Mouse (Mus musculus) CD8-positive naive resting alpha-beta T cell, adult 2 months (primary cell): ENCODE measurements around the gene Runx3.
A peak's percentile ranks its signal among the peaks of the same experiment; 100 is the strongest.

Experiments
- DNase-seq, 2 experiments: peaks; one replicate each; pipeline ENCODE4 v3.0.0; 2022; ENCODE audit warnings: low read depth in 2 of 2, low spot score in 2 of 2

Gene Runx3

GRCm38 (mm10) chr4:135113656-135114055, 6.8 kb upstream of the Runx3 start:
- no peak for DNase-seq

DNA sequence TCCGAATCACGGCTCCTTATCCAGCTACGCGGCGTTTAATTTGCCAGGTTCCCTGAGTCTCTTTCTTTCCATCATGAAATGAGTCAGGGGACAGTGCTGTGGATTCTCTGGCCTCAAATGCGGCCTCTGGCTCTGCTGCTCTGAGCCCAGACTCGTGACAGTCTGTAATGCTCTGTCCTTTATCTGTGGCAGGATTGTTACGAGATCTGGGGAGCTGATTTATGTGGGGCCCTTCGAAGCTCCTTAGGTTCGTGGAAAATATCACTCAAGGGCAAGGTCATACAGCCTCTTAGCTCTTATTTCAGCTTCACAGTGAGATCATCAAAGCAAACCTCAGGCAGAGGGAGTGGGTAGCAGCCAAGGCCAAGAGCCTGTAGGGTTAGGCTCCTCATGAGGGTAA, 6.2 kb upstream of the Runx3 start:
- DNase-seq: no peak

DNA sequence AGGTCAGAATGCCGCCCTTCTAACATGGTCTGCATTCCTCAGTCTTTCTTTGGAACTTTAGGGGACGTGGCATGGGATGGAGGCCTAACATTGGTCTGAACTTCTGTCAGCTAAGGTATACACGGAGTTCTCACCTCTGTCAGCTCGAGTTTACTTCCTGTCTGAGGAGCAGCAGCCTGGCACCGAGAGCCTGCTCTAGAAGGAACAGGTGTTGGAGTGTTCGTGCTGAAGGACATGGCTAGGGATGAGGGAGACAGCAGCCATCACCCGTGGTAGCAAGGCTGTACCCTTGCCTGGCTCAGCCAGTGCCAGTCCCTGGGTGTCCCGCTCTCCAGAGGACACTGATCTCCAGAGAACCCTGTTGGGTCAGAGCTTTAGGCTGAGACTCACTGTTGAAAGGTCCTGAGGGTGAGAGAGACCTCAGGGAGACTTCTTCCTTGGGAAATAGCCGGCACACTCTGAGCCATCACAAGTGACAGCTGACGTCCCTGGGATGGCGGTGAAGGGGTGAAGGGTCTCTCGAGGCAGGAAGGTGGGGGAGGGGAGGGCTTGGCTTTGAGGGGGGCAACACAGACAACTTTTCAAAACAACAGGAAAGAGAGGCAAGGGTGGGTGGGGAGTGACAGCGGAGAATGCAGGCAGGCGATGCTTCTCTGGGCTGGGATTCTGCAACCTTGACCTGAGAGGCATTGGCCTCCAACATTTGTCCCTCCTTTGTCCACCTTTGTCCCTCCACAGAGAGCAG, 4.9 kb upstream of the Runx3 start:
- no peak for DNase-seq

- no peak for DNase-seq
Observed at GRCm38 (mm10) chr4:135116391-135116790, 4.1 kb upstream of the Runx3 start.

DNA sequence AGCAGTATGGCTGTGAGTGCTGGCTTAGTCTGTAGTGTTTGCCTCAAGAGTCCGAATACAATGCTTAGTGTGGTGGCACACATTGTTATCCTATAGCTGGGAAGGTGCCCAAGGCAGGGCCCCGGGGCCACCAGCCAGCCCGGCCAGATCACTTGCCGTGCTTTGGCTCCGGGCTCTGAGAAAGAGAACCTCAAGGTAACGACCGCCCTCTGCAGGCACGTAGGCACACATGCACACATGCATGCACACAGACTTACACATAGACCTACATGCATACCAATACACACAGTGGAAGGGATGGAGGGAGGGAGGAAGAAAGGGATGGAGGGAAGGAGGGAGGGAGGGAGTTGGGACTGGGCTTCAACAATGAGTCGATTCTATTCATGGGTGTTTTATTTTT, 2.6 kb upstream of the Runx3 start:
- DNase-seq: no peak

DNA sequence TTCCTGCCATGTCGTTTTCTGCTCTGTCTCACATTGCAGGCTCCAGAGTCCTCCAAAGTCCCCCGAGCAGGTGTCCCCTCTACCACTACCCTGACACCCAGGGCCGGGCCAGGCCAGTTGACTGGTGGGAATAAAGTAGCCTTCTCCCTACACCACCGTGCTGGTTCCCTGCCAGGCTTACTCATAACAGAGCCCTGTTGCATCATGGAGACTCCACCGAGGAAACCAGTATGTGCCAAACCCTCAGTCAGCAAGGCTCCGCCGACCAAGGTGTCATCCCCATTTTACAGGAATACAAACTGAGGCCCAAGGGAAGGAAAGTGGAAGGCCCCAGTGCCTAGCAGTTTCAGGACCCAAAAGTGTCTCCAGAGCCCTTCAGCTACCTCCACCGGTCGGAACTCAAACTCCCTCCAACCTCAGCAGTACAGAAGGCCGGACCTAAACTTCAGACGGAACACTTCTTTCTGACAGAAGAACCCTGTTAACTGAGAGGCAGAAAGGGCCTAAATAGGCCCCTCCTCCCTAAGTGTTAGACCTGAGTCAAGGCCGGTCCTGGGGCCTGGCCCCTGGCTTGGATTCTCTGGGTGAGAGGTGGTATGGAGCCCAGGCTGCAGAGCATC, 1.5 kb upstream of the Runx3 start:
- DNase-seq: no peak

DNA sequence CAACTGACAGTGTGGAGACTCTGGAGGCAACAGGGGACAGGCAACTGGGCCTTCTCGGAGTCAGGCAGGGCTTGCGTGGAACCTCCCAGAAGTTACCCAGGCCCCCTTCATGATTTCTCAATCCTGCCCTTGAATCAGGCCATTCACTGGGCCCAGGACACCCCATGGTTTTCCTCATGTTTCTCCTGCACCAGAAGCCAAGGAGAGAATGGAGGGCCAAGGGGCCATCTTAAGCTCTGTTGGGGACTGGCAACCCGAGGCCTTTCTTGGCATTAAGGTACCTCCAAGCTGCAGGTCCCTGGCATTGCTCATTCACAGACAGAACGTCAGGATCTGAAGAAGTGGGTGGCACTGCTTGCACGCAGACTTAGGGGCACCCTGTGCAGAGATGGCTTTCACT, 3.3 kb downstream of the Runx3 start:
- DNase-seq: no peak

- no peak for DNase-seq
Observed at GRCm38 (mm10) chr4:135124732-135125131, 4.3 kb downstream of the Runx3 start.

DNA sequence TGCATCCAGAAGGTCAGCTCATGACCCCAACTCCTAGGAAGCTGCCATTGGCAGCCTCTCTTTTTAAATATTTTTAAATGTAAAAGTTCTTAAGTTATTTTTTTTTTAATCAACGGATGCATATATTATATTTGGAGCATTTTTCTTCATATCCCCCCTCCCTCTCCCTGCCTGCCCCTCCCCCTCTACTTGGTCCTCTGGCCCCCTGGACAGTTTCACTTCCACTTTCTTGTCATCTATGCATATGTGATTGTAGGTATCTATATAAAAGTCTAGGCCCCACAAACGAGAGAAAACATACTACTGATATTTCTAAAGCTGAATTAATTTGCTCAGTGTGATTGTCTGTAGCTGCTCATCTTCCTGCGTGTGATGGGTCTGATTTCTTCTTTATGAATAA, 4.7 kb downstream of the Runx3 start:
- no peak for DNase-seq

- no peak for DNase-seq
Observed at GRCm38 (mm10) chr4:135126385-135126784, 5.9 kb downstream of the Runx3 start.

GRCm38 (mm10) chr4:135128841-135129520, 8.5 kb downstream of the Runx3 start:
- peak; percentile 52 to 60 for DNase-seq

DNA sequence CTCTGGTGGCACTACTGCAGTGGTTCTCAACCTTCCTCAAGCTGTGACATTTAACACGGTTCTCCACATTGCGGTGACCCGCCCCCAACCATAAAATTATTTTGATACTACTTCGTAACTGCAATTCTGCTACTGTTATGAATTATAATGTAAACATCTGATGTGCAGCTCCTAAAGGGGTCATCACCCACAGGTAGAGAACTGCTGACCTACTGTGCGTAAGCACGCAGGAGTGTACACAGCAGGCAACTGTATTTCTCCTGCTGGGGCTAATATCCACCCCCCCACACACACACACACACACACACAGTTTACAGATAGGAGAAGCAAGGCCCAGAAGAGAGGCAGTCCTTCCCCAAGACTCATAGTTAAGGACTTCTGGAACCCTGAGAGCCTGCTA, 9.7 kb downstream of the Runx3 start:
- no peak for DNase-seq

GRCm38 (mm10) chr4:135131145-135131544, 10.7 kb downstream of the Runx3 start:
- DNase-seq: no peak

GRCm38 (mm10) chr4:135132797-135133196, 12.3 kb downstream of the Runx3 start:
- no peak for DNase-seq

GRCm38 (mm10) chr4:135133711-135134110, 13.3 kb downstream of the Runx3 start:
- DNase-seq: no peak

DNA sequence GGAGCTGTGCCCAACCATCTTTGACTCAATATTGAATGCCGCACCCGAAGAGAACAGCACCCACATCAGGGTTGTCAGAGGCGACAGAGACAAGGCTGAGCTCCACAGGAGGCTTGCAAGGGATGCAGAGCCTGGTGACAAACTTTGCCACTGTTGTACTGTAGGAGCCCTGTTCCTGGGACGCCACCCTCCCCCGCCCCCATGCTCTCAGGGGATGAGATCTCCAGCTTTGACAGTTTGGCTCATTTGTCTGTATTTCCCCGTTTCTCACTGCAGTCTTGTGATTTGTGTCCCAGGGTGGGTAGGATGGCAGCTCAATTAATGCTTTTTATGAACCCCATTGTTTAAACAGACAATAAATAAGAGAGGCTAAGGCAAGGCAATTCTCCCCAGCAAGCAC, 14.9 kb downstream of the Runx3 start:
- no peak for DNase-seq

DNA sequence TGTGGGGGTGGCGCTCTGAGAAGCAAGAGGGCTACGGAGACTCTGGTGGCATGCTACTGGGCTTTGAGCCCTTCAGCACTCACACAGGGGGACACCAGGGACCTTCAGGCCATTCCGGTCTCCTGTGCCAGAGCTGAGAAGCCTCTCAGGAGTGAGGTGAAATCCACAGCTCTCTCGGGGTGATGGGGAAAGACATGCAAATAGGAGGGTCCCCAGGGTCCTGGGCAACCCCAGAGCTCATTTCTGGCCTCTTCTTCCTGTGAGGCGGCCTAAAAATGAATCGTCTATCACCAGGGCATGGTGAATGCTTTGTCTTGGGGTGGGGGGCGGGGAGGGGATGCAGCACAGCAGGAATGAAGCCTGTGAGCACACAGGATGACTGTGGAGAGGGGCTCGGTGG, 15.8 kb downstream of the Runx3 start:
- DNase-seq: no peak

- no peak for DNase-seq
Observed at GRCm38 (mm10) chr4:135136612-135137011, 16.2 kb downstream of the Runx3 start.

GRCm38 (mm10) chr4:135140647-135141515, 20.4 kb downstream of the Runx3 start:
- DNase-seq: no peak

- no peak for DNase-seq
Observed at GRCm38 (mm10) chr4:135141720-135142119, 21.3 kb downstream of the Runx3 start.

DNA sequence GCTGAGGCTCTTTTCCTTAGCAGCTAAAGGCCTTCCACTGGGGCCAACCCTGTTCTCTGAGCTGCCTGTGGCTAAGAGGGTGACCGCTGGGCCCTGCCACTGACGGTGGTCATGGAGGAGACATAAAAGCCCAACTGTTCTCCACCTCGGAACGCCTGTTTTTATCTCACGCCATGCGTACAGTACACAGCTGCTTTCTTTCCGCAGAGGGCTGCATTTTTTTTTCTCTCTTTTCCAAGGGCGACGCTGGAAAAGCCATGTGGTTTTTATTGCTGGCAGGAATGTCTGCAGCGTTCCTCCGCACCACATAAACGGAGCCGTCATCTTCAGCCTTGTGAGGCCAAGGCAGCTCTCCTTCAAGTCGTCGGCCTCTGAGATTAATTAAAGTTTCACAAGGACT, 26.3 kb downstream of the Runx3 start:
- DNase-seq: no peak
